Mouse (Mus musculus) heart, postnatal 0 days (tissue): ENCODE results near the gene Dnmbp. TPM values are rescaled to one million over a fixed set of nuclear protein-coding genes. Genes with fewer than 3 reads are reported as not detected.

Source experiments
- ATAC-seq: fragments of 200-750 bp; cut with Nextera tagmentation; 2 replicates; pipeline ENCODE4 v1.8.0; 2017; ENCODE audit warnings: low read depth, moderate number of reproducible peaks, moderate library complexity; ENCODE audit not compliant: insufficient read depth
- DNase-seq: peaks from one replicate; pipeline ENCODE4 v3.0.0-alpha.2; 2016; ENCODE audit warnings: low spot score
- H3K27ac ChIP-seq: fragments of 300-500 bp; sonication (generic); 2 replicates; pipeline ENCODE4 v1.5.1; 2014; ENCODE audit warnings: low read depth, mild to moderate bottlenecking
- H3K27me3 ChIP-seq: fragments of 300-500 bp; sonication (generic); 2 replicates; pipeline ENCODE4 v1.6.1; 2014; ENCODE audit warnings: low read length, mixed read lengths; ENCODE audit not compliant: control insufficient read depth, insufficient read depth
- H3K36me3 ChIP-seq: fragments of 300-500 bp; sonication (generic); replicated peaks from 2 replicates; pipeline ENCODE4 v1.6.1; 2014; ENCODE audit warnings: low read length, mixed read lengths; ENCODE audit not compliant: control insufficient read depth, insufficient read depth
- H3K4me1 ChIP-seq: fragments of 300-500 bp; sonication (generic); 2 replicates; pipeline ENCODE4 v1.6.1; 2014; ENCODE audit warnings: antibody characterized with exemption; ENCODE audit not compliant: control insufficient read depth, insufficient read depth
- H3K4me2 ChIP-seq: fragments of 300-500 bp; sonication (generic); 2 replicates; pipeline ENCODE4 v1.6.1; 2014; ENCODE audit warnings: low read depth, mild to moderate bottlenecking, low read length, moderate library complexity
- H3K4me3 ChIP-seq: fragments of 300-500 bp; sonication (generic); 2 replicates; pipeline ENCODE4 v1.5.1; 2014; ENCODE audit warnings: low read depth, low read length
- H3K9ac ChIP-seq: fragments of 300-500 bp; sonication (generic); replicated peaks from 2 replicates; pipeline ENCODE4 v1.6.1; 2014; ENCODE audit warnings: low read depth, low read length, mixed read lengths
- H3K9me3 ChIP-seq: fragments of 300-500 bp; sonication (generic); replicated peaks from 2 replicates; pipeline ENCODE4 v1.6.1; 2016; ENCODE audit warnings: low read length; ENCODE audit not compliant: control insufficient read depth
- CTCF ChIP-seq: IDR thresholded peaks from 2 replicates; pipeline ENCODE4 v1.5.1; 2016; ENCODE audit warnings: antibody characterized with exemption, control low read depth, low read depth
- EP300 ChIP-seq: IDR thresholded peaks from 2 replicates; pipeline ENCODE4 v1.6.1; 2016; ENCODE audit warnings: antibody characterized with exemption, low read depth
- WGBS: fragments of 180-500 bp; shearing (Covaris S2); extraction: QIAGEN DNeasy Blood & Tissue Kit; methylation state at CpG from one replicate; pipeline ENCODE4 v1.1.7; 2014; 5-methylcytosine and 5-hydroxymethylcytosine counted together
- polyA plus RNA-seq: library from polyadenylated mRNA; unstranded; fragments of >200 nt; fragmentation: Nextera tagmentation; extraction: Ambion mirVana; gene quantifications from 2 replicates; pipeline ENCODE4 v1.2.1, GENCODE M21; 2015
- total RNA-seq: library from RNA; depleted of rRNA; stranded (reverse); fragments of >200 nt; gene quantifications from 2 replicates; pipeline ENCODE4 v1.2.3, GENCODE M21; 2014; ENCODE audit warnings: low replicate concordance

The Dnmbp gene
- total and polyA plus RNA-seq, 2 experiments from 2014 or later: 6.0 to 12.4 TPM

DNA sequence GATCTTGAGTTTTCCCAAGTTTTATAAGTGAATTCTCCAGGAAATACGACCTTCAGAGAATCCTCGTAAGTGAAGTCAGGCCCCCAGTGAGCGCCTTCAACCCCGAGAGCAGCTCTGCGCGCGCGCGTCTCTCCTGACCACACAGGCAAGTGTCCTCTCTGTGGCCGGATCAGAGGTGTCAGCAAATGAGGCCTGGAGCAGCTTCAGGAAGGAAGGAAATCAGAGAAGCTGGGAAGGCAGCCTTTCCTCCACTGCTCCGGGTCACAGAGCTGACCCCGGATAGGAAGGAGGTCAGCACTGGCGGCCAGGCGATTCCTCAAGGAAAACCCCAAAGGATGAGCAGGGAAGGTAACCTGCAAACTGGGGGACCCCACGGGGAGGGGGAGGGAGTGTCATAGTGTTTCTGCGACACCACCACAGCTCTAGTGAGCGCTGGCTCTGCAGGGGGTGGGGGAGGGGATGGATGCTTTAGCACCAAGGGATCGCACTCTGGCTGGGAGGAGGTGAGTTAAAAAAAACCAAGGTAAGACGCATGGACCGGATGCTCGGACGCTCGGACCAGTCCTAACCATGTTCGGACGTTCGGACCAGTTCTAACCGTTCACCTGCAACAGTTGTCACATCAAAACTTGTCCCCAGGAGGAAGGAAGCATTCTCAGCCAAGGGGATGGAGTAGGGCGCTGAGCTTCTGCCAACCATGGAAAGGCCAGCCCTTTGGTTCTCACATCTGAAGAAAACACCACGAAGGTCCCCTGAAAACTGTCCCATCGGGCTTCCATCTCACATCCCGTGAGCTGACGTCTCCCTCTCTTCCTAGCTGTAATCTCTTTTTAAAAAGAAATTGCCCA, 19.3 kb downstream of the Dnmbp start:
- TF ChIP-seq EP300: no peak
- TF ChIP-seq CTCF: no peak
- peak overlapping the region; percentile 52 for H3K4me2 ChIP-seq
- 29% methylated on average over 32 of the region's 32 CpGs for WGBS
- DNase-seq: no peak
- no peaks in the 10 kb centered on the region for H3K36me3 ChIP-seq
- H3K27me3 ChIP-seq: no peaks in the 10 kb centered on the region
- H3K27ac ChIP-seq: peak overlapping the region; percentile 27; the same call in 1 of the 2 replicates
- peaks cover 31% of the 10 kb centered on the region for H3K4me1 ChIP-seq
- peak; percentile 19; the same call in 1 of the 2 replicates for ATAC-seq
- H3K9ac ChIP-seq: peak overlapping the region; percentile 31; the same call in 1 of the 2 replicates
- peak overlapping the region; percentile 7; the same call in 1 of the 2 replicates for H3K4me3 ChIP-seq
- no peaks in the 10 kb centered on the region for H3K9me3 ChIP-seq

- Histone ChIP-seq H3K27me3 (no peaks in the 10 kb centered on the region), H3K4me2 (no peak overlapping the region), H3K9me3 (no peaks in the 10 kb centered on the region), H3K27ac (0 out of 2 replicates have a peak overlapping the region, but pooled peaks have one; percentile 27), H3K9ac (no peak overlapping the region), H3K36me3 (no peaks in the 10 kb centered on the region), H3K4me3 (no peak overlapping the region), H3K4me1 (peaks cover 31% of the 10 kb centered on the region)
- no peak for TF ChIP-seq CTCF
- TF ChIP-seq EP300: no peak
- DNase-seq: no peak
- 86% methylated on average over 4 of the region's 4 CpGs for WGBS
- ATAC-seq: no peak
These were observed 20.1 kb downstream of the Dnmbp start for GRCm38 (mm10) chr19:43919841-43920240.

DNA sequence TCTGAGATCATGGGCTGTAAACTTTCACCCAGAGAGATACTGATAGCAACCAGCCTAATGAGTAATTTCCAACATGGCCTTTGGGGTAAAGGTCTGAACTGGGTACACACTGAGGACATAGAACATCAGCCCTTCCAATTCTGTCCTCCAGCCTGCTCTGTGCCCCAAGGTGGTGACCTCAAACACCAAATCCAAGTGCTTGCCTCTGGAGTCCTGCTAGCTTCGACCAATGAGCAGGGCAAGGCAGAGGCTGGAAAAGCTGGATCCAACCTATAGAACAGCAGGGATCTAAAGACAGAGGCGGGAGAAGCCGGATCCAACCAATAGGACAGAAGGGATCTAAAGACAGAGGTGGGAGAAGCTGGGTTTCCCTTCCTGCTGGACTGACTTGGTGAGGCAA, 21.2 kb downstream of the Dnmbp start:
- H3K4me1 ChIP-seq: peaks cover 31% of the 10 kb centered on the region
- DNase-seq (no peak), ATAC-seq (no peak)
- H3K27ac ChIP-seq: no peak overlapping the region
- H3K4me3 ChIP-seq: no peak overlapping the region
- H3K36me3 ChIP-seq: no peaks in the 10 kb centered on the region
- no peak overlapping the region for H3K4me2 ChIP-seq
- no peaks in the 10 kb centered on the region for H3K9me3 ChIP-seq
- no peak overlapping the region for H3K9ac ChIP-seq
- TF ChIP-seq EP300 (no peak), CTCF (no peak)
- H3K27me3 ChIP-seq: no peaks in the 10 kb centered on the region
- 83% methylated on average over 3 of the region's 3 CpGs for WGBS

DNA sequence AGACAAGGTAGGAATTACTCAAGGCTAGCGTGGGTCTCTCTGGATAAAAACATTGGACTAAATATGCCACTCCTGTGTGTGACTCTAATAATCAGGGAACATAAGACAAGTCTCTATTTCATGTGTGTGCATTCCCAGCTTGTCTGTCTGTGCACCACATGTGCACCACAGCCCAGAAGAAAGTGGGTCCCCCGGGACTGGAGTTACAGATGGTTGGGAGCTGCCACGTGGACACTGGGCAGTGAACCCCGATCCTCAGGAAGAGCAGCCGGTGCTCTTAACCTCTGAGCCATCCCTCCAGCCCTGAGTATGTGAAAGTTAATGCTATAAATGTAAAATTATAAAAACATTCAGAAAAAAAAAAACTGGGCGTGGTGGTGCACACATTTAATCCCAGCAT, 22.2 kb downstream of the Dnmbp start:
- Histone ChIP-seq H3K27me3 (no peaks in the 10 kb centered on the region), H3K4me3 (no peak overlapping the region), H3K27ac (no peak overlapping the region), H3K4me2 (no peak overlapping the region), H3K9ac (no peak overlapping the region), H3K36me3 (no peaks in the 10 kb centered on the region), H3K4me1 (peaks cover 36% of the 10 kb centered on the region), H3K9me3 (no peaks in the 10 kb centered on the region)
- no peak for ATAC-seq
- 82% methylated on average over 6 of the region's 6 CpGs for WGBS
- no peak for DNase-seq
- TF ChIP-seq CTCF (no peak), EP300 (no peak)

GRCm38 (mm10) chr19:43917406-43917691, 22.6 kb downstream of the Dnmbp start:
- DNase-seq: no peak
- Histone ChIP-seq H3K4me1 (peaks cover 36% of the 10 kb centered on the region), H3K9ac (no peak overlapping the region), H3K9me3 (no peaks in the 10 kb centered on the region), H3K27me3 (no peaks in the 10 kb centered on the region), H3K36me3 (no peaks in the 10 kb centered on the region), H3K4me3 (peak overlapping the region; percentile 8; the same call in 1 of the 2 replicates), H3K4me2 (peak overlapping the region; percentile 39), H3K27ac (no peak overlapping the region)
- no peak for ATAC-seq
- 67% methylated on average over 2 of the region's 2 CpGs for WGBS
- TF ChIP-seq EP300 (no peak), CTCF (no peak)
